Mouse (Mus musculus): ENCODE results near the gene Prex1. TPM values are rescaled to one million over a fixed set of nuclear protein-coding genes. Genes with fewer than 3 reads are reported as not detected.
A peak's percentile ranks its signal among the peaks of the same experiment; 100 is the strongest.

Gene Prex1
- polyA plus RNA-seq, 1 experiment = 38.8 TPM

- WGBS = 77% methylated on average over 4 of the region's 4 CpGs
- H3K4me3 ChIP-seq (replicated peaks; ENCODE audit: control insufficient read depth, low read depth, low read length) = no peak overlapping the region
- H3K27ac ChIP-seq (ENCODE audit: control insufficient read depth, insufficient read depth, low read depth, low read length, poor library complexity) = no peak overlapping the region
- TF ChIP-seq CTCF (IDR thresholded peaks at IDR 0.05; ENCODE audit: control insufficient read depth, insufficient read depth, low read length) (no peak), POLR2A (IDR thresholded peaks at IDR 0.05; ENCODE audit: borderline replicate concordance, control insufficient read depth, low read depth, low read length) (no peak)
- 0 out of 2 replicates have a peak, but pooled peaks cover 2% of the 10 kb centered on the region for H3K4me1 ChIP-seq (ENCODE audit: control insufficient read depth, insufficient read depth, low read length)
Observed at GRCm38 (mm10) chr2:166693394-166693793, 20.2 kb downstream of the Prex1 start.

DNA sequence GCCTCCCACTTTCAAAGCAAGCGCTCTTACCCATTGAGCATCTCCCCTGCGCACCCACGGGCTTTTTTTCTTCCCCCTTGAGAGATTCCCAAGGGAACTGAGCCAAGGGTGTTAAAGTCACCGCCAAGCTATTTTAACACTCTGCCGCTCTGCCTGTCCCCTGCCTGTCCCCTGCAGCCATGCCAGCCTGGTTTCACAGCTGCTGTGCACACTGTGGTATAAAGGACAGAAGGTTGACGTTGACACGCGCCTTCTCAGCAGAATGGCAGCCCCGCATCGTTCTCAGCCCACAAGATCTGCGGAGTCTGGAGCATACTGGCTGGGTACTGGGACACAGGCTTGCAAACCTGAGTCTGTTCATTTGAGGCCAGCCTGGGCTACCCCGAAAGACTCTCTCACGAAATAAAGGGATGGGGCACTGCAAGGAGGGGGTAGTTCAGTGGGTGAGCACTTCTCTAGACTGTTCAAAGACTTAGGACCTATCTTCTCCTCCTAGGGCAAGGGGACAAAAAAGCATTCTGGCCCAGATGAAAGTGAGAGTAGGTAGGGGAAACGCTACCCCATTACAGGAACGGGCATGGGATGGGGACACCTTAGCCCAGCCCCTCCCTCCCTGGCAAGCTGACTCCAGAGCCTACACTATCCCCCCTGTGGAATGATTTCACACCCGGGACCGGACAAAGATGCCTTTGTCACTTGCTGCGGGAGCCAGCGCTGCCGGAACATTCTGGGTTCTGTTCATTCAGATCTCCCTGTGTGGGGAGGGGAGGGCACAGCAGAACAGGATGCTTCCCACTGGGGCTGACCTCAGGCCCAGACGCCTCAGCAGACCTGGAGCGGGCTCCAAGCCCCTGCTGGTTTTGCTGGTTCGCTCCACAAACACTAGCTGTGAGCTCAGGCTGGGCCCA lies 21.8 kb downstream of the Prex1 start:
- Histone ChIP-seq H3K4me3 (replicated peaks; ENCODE audit: control insufficient read depth, low read depth, low read length) (no peak overlapping the region), H3K4me1 (ENCODE audit: control insufficient read depth, insufficient read depth, low read length) (no peaks in the 10 kb centered on the region), H3K27ac (ENCODE audit: control insufficient read depth, insufficient read depth, low read depth, low read length, poor library complexity) (no peak overlapping the region)
- TF ChIP-seq POLR2A (IDR thresholded peaks at IDR 0.05; ENCODE audit: borderline replicate concordance, control insufficient read depth, low read depth, low read length) (no peak), CTCF (IDR thresholded peaks at IDR 0.05; ENCODE audit: control insufficient read depth, insufficient read depth, low read length) (no peak)
- 91% methylated on average over 23 of the region's 23 CpGs for WGBS

DNA sequence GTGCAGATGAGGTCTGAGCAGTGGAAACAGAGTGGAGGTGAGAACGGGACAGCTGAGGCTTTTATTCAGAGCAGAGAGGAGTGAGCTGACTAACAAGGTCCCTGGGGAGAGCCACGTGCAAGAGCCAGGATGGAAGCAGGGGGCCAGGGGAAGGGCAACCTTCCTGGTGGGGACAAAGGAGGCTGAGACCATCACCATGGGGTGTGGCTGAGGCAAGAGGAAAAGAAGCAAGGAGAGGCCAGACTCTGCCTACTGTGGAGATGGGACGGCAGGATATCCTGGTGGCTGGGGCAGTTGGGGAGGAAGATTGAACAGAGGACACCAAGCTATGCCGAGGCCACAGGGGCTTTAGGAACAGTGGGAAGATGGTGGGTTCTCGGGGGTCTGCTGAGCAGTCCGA lies 26.7 kb downstream of the Prex1 start:
- TF ChIP-seq POLR2A (IDR thresholded peaks at IDR 0.05; ENCODE audit: borderline replicate concordance, control insufficient read depth, low read depth, low read length) = no peak
- no peak for TF ChIP-seq CTCF (IDR thresholded peaks at IDR 0.05; ENCODE audit: control insufficient read depth, insufficient read depth, low read length)
- Histone ChIP-seq H3K4me3 (replicated peaks; ENCODE audit: control insufficient read depth, low read depth, low read length) (no peak overlapping the region), H3K27ac (ENCODE audit: control insufficient read depth, insufficient read depth, low read depth, low read length, poor library complexity) (no peak overlapping the region), H3K4me1 (ENCODE audit: control insufficient read depth, insufficient read depth, low read length) (peaks cover 5% of the 10 kb centered on the region)
- WGBS = 54% methylated on average over 6 of the region's 6 CpGs

- Histone ChIP-seq H3K27ac (ENCODE audit: control insufficient read depth, insufficient read depth, low read depth, low read length, poor library complexity) (no peak overlapping the region), H3K4me1 (ENCODE audit: control insufficient read depth, insufficient read depth, low read length) (peaks cover 5% of the 10 kb centered on the region), H3K4me3 (replicated peaks; ENCODE audit: control insufficient read depth, low read depth, low read length) (no peak overlapping the region)
- 76% methylated on average over 8 of the region's 8 CpGs for WGBS
- TF ChIP-seq CTCF (IDR thresholded peaks at IDR 0.05; ENCODE audit: control insufficient read depth, insufficient read depth, low read length) (no peak), POLR2A (IDR thresholded peaks at IDR 0.05; ENCODE audit: borderline replicate concordance, control insufficient read depth, low read depth, low read length) (no peak)
Observed at GRCm38 (mm10) chr2:166685824-166686223, 27.8 kb downstream of the Prex1 start.

- TF ChIP-seq POLR2A (IDR thresholded peaks at IDR 0.05; ENCODE audit: borderline replicate concordance, control insufficient read depth, low read depth, low read length) = no peak
- WGBS = 34% methylated on average over 13 of the region's 13 CpGs
- Histone ChIP-seq H3K27ac (ENCODE audit: control insufficient read depth, insufficient read depth, low read depth, low read length, poor library complexity) (0 out of 2 replicates have a peak overlapping the region, but pooled peaks have one; percentile 16), H3K4me3 (replicated peaks; ENCODE audit: control insufficient read depth, low read depth, low read length) (no peak overlapping the region), H3K4me1 (ENCODE audit: control insufficient read depth, insufficient read depth, low read length) (peaks cover 5% of the 10 kb centered on the region)
Observed at GRCm38 (mm10) chr2:166683885-166684544, 29.6 kb downstream of the Prex1 start.

GRCm38 (mm10) chr2:166682866-166683265 lies 30.8 kb downstream of the Prex1 start:
- Histone ChIP-seq H3K4me3 (replicated peaks; ENCODE audit: control insufficient read depth, low read depth, low read length) (no peak overlapping the region), H3K27ac (ENCODE audit: control insufficient read depth, insufficient read depth, low read depth, low read length, poor library complexity) (no peak overlapping the region), H3K4me1 (ENCODE audit: control insufficient read depth, insufficient read depth, low read length) (peaks cover 5% of the 10 kb centered on the region)
- TF ChIP-seq POLR2A (IDR thresholded peaks at IDR 0.05; ENCODE audit: borderline replicate concordance, control insufficient read depth, low read depth, low read length) = no peak
- 80% methylated on average over 4 of the region's 4 CpGs for WGBS

DNA sequence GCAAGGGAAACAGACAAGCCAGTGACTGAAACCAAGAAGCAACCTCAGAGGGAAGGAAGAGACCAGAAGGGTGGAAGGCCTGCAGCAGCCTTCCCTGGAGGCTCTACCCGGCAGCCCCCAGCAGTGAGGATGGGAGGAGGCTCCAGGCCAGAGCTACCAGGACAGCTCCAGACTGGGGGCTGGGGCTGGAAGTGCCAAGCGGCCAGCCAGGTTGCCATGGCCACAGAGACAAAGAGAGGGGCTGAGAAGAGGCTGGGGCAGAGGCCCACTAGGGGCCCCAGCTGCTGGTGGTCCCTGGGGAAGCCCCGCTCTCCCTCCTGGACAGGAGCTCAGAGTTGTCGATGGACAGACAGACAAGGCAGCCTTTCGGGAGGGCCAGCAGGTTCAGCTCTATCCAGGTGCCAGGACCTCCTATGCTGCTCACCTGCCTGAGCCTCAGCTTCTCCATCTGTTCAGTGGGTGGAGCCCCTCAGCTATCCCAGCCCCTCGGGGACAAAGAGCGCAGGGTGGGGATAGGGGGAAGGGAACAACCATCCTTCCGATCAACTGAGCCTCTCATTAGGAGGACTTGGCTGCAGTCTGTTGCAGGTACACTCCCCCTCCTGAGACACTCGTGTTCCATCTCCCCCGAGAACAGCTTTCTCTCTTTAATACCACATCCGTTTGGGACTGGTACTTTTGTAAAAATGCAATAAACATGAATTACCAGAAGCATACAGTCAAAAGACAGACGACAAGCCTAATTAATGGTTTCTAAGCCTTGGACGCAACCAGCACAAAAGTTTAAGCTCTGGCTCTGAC lies 34.5 kb downstream of the Prex1 start:
- H3K27ac ChIP-seq (ENCODE audit: control insufficient read depth, insufficient read depth, low read depth, low read length, poor library complexity) = no peak overlapping the region
- 70% methylated on average over 13 of the region's 13 CpGs for WGBS
- TF ChIP-seq POLR2A (IDR thresholded peaks at IDR 0.05; ENCODE audit: borderline replicate concordance, control insufficient read depth, low read depth, low read length) (no peak), CTCF (IDR thresholded peaks at IDR 0.05; ENCODE audit: control insufficient read depth, insufficient read depth, low read length) (no peak)
- H3K4me3 ChIP-seq (replicated peaks; ENCODE audit: control insufficient read depth, low read depth, low read length) = no peak overlapping the region
- peaks cover 3% of the 10 kb centered on the region for H3K4me1 ChIP-seq (ENCODE audit: control insufficient read depth, insufficient read depth, low read length)

DNA sequence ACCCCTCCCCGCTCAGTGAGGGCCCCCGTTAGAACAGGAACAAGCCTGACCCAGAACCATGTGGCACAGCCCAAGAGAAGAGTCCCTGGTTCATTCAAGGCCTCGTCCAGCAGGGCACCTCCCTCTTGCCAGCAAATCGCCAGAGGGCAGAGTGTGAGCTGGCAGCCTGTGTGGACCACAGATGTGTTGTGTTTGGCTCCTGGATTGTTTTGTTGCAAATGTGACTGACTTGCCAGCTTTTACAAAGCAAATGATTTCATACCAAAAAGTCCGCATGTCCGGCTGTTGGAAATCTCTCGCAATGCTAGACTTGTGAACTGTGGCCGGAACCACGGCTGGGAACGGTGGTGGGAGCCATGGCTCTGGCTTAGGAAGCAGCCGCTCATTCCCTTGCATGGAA lies 36.7 kb downstream of the Prex1 start:
- WGBS = 87% methylated on average over 11 of the region's 11 CpGs
- TF ChIP-seq POLR2A (IDR thresholded peaks at IDR 0.05; ENCODE audit: borderline replicate concordance, control insufficient read depth, low read depth, low read length) (no peak), CTCF (IDR thresholded peaks at IDR 0.05; ENCODE audit: control insufficient read depth, insufficient read depth, low read length) (no peak)
- Histone ChIP-seq H3K4me3 (replicated peaks; ENCODE audit: control insufficient read depth, low read depth, low read length) (no peak overlapping the region), H3K4me1 (ENCODE audit: control insufficient read depth, insufficient read depth, low read length) (peaks cover 5% of the 10 kb centered on the region), H3K27ac (ENCODE audit: control insufficient read depth, insufficient read depth, low read depth, low read length, poor library complexity) (no peak overlapping the region; the same call in 1 of the 2 replicates)

Data from bone marrow, adult 2 months (tissue).